Mouse (Mus musculus): ENCODE measurements around the gene Crtc3.

- TF ChIP-seq POLR2A (IDR thresholded peaks at IDR 0.05; ENCODE audit: insufficient read depth, low read depth, low read length), result no peak
- TF ChIP-seq CTCF (IDR thresholded peaks at IDR 0.05; ENCODE audit: insufficient read depth, low read depth, low read length), result no peak
Observed at GRCm38 (mm10) chr7:80660619-80661018, 28.1 kb downstream of the Crtc3 start.

Measured in olfactory bulb, adult 2 months (tissue).